Mouse (Mus musculus) small intestine, adult 2 months (tissue): ENCODE measurements around the gene Cd3g. TPM values are rescaled to one million over a fixed set of nuclear protein-coding genes. Genes with fewer than 3 reads are reported as not detected.

Source experiments
- H3K27ac ChIP-seq: fragments of 200-500 bp; 2 replicates; pipeline ENCODE4 v1.5.1; 2012; ENCODE audit warnings: low read depth, low read length, control low read depth, inconsistent platforms; ENCODE audit not compliant: insufficient read depth
- H3K27me3 ChIP-seq: fragments of 200-500 bp; 2 replicates; pipeline ENCODE4 v1.6.1; 2012; ENCODE audit warnings: mild to moderate bottlenecking, moderate library complexity, low read length, inconsistent platforms; ENCODE audit not compliant: control insufficient read depth, insufficient read depth
- H3K36me3 ChIP-seq: fragments of 200-500 bp; 2 replicates; pipeline ENCODE4 v1.6.1; 2012; ENCODE audit warnings: mild to moderate bottlenecking, low read length, control low read depth, inconsistent platforms; ENCODE audit not compliant: control insufficient read depth, insufficient read depth
- H3K4me1 ChIP-seq: fragments of 200-500 bp; 2 replicates; pipeline ENCODE4 v1.6.1; 2012; ENCODE audit warnings: low read length, inconsistent platforms, mixed read lengths; ENCODE audit not compliant: control insufficient read depth, insufficient read depth, insufficient read length
- H3K4me3 ChIP-seq: fragments of 200-500 bp; 2 replicates; pipeline ENCODE4 v1.5.1; 2012; ENCODE audit warnings: low read depth, mild to moderate bottlenecking, control low read depth, inconsistent platforms, low read length, moderate library complexity
- CTCF ChIP-seq: fragments of 200-500 bp; IDR thresholded peaks from 2 replicates; pipeline ENCODE4 v1.5.1; 2012; ENCODE audit warnings: low read depth, mild to moderate bottlenecking, control low read depth, inconsistent platforms, low read length, moderate library complexity, mixed read lengths; ENCODE audit not compliant: insufficient replicate concordance, insufficient read length; ENCODE audit errors: extremely low read depth
- POLR2A ChIP-seq: fragments of 200-500 bp; IDR thresholded peaks from 2 replicates; pipeline ENCODE4 v1.6.1; 2012; ENCODE audit warnings: low read depth, mild to moderate bottlenecking, control low read depth, inconsistent platforms, low read length, moderate library complexity
- WGBS: fragments of 180-500 bp; shearing (Covaris S2); methylation state at CpG from one replicate; pipeline ENCODE4 v1.1.7; 2018; 5-methylcytosine and 5-hydroxymethylcytosine counted together
- polyA plus RNA-seq: library from polyadenylated mRNA; depleted of rRNA; stranded (reverse); fragments of >200 nt; gene quantifications from 2 replicates; pipeline ENCODE4 v1.2.3, GENCODE M21; 2012; rRNA removed

The Cd3g gene
- polyA plus RNA-seq: 2.8 and 4.0 TPM in 2 replicates

GRCm38 (mm10) chr9:44980242-44980641 is at the start of gene Cd3g:
Gene Cd3g, minus strand, starts transcription at chr9:44980431.
- TF ChIP-seq CTCF: no peak
- peak; percentile 33; the same call in 1 of the 2 replicates for TF ChIP-seq POLR2A
- 48% methylated on average over 3 of the region's 3 CpGs for whole genome bisulfite sequencing
- peaks cover 6% of the 10 kb centered on the region; the same call in 1 of the 2 replicates for H3K27me3 ChIP-seq
- H3K4me3 ChIP-seq: peak within 1 kb of the TSS; percentile 40
- no peaks in the 10 kb centered on the region for H3K36me3 ChIP-seq
- H3K4me1 ChIP-seq: no peaks in the 10 kb centered on the region
- no peak within 1 kb of the TSS; the same call in 1 of the 2 replicates for H3K27ac ChIP-seq

- no peaks in the 10 kb centered on the region for H3K27me3 ChIP-seq
- WGBS: 60% methylated on average over 8 of the region's 8 CpGs
- H3K4me1 ChIP-seq: peaks cover 17% of the 10 kb centered on the region
- no peak overlapping the region for H3K4me3 ChIP-seq
- TF ChIP-seq CTCF (no peak), POLR2A (no peak)
- H3K36me3 ChIP-seq: no peaks in the 10 kb centered on the region
- H3K27ac ChIP-seq: no peak overlapping the region
Measured at GRCm38 (mm10) chr9:45027376-45027775, 47.1 kb upstream of the Cd3g start.

GRCm38 (mm10) chr9:45024187-45024586 is 44.0 kb upstream of the Cd3g start:
- Histone ChIP-seq H3K4me3 (no peak overlapping the region), H3K27ac (no peak overlapping the region), H3K4me1 (0 out of 2 replicates have a peak, but pooled peaks cover under 1% of the 10 kb centered on the region), H3K36me3 (no peaks in the 10 kb centered on the region), H3K27me3 (no peaks in the 10 kb centered on the region)
- TF ChIP-seq CTCF (no peak), POLR2A (no peak)
- WGBS: 82% methylated on average over 2 of the region's 2 CpGs

- TF ChIP-seq POLR2A (no peak), CTCF (no peak)
- H3K27ac ChIP-seq: no peak overlapping the region
- 64% methylated on average over 3 of the region's 3 CpGs for WGBS
- no peaks in the 10 kb centered on the region for H3K36me3 ChIP-seq
- no peak overlapping the region for H3K4me3 ChIP-seq
- no peaks in the 10 kb centered on the region for H3K4me1 ChIP-seq
- no peaks in the 10 kb centered on the region for H3K27me3 ChIP-seq
Measured at GRCm38 (mm10) chr9:45023638-45024037, 43.4 kb upstream of the Cd3g start.

- WGBS: 5% methylated on average over 3 of the region's 3 CpGs
- H3K27ac ChIP-seq: no peak overlapping the region
- TF ChIP-seq CTCF (no peak), POLR2A (no peak)
- H3K4me1 ChIP-seq: no peaks in the 10 kb centered on the region
- H3K27me3 ChIP-seq: no peaks in the 10 kb centered on the region
- H3K4me3 ChIP-seq: no peak overlapping the region
- no peaks in the 10 kb centered on the region for H3K36me3 ChIP-seq
Measured at GRCm38 (mm10) chr9:45022800-45023199, 42.6 kb upstream of the Cd3g start.

- no peaks in the 10 kb centered on the region for H3K36me3 ChIP-seq
- TF ChIP-seq POLR2A (no peak), CTCF (no peak)
- H3K4me1 ChIP-seq: peaks cover 2% of the 10 kb centered on the region; the same call in 1 of the 2 replicates
- H3K4me3 ChIP-seq: no peak overlapping the region
- H3K27ac ChIP-seq: no peak overlapping the region
- 83% methylated on average over 11 of the region's 11 CpGs for WGBS
- H3K27me3 ChIP-seq: no peaks in the 10 kb centered on the region
Measured at GRCm38 (mm10) chr9:45018031-45018430, 37.8 kb upstream of the Cd3g start.

GRCm38 (mm10) chr9:45015841-45016240 is 35.6 kb upstream of the Cd3g start:
- no peaks in the 10 kb centered on the region for H3K27me3 ChIP-seq
- H3K36me3 ChIP-seq: no peaks in the 10 kb centered on the region
- peaks cover 2% of the 10 kb centered on the region; the same call in 1 of the 2 replicates for H3K4me1 ChIP-seq
- TF ChIP-seq CTCF (no peak), POLR2A (no peak)
- WGBS: 70% methylated on average over 3 of the region's 3 CpGs
- no peak overlapping the region for H3K4me3 ChIP-seq
- H3K27ac ChIP-seq: no peak overlapping the region
